Mouse (Mus musculus) induced T-regulatory cell, adult 2 months (primary cell): Measurements from ENCODE around the gene Gm3776.
"Not testable (repeated sequence)": the region's sequence is repeated elsewhere in the genome, so short reads cannot be mapped to it uniquely, and the experiment has no call there.

ENCODE experiments used
- DNase-seq: peaks from one replicate; pipeline ENCODE4 v3.0.0-alpha.2; 2012; ENCODE audit warnings: low read depth

The Gm3776 gene

DNA sequence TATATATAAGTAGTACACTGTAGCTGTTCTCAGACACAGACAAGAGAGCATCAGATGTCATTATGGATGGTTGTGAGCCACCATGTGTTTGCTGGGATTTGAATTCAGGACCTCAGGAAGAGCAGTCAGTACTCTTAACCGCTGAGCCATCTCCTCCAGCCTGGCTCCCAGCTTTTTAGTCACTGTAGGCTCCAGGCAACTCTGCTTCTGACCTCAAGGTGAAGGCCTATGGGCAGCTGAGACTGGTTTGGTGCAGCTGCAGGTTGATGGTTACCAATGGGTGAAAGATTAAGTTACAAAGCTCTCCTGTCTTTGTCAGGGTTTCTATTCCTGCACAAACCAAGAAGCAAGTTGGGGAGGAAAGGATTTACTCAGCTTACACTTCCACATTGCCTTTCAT is 36.8 kb downstream of the Gm3776 start:
- not testable (repeated sequence) for DNase-seq

DNA sequence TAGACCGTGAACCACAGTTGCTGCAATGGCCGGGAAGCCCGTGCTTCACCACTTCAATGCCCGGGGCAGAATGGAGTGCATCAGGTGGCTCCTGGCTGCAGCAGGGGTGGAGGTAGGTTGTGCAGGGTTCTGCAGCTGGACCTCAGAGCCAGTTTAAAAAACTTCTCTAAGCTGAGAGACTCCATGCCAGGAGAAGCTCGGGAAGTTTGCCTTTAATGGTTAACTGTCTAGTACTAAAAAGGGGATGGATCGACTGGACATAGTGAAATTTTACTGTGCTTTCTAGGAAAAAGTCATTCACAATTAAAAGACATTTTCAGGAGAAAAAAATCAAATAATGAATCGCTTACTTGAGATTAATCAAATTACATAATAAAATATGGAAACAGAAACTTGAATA is 37.9 kb downstream of the Gm3776 start:
- not testable (repeated sequence) for DNase-seq

- peak; percentile 65 for DNase-seq
These were observed 39.2 kb downstream of the Gm3776 start for GRCm38 (mm10) chr9:78296089-78296488.

DNA sequence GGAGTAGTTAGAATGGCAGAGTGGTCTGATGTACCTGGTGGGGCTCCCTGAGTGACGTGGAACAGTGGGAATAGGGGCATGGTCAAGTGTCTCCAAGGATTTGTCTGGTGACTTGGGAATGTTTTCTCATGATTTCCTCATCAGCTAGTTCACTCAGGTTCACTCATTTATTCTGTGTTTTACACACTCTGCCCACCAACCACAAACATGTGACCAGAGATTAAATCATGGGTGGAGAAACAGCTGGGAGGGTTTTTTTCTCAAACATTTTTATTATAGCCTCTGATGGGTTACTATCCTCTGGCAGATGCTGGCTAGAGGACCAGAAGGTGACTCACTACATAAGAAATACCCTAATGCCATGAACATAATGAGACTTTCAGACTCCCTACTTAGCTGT is 41.3 kb downstream of the Gm3776 start:
- DNase-seq = no peak

- DNase-seq = not testable (repeated sequence)
These were observed 42.2 kb downstream of the Gm3776 start for GRCm38 (mm10) chr9:78299143-78299542.

DNA sequence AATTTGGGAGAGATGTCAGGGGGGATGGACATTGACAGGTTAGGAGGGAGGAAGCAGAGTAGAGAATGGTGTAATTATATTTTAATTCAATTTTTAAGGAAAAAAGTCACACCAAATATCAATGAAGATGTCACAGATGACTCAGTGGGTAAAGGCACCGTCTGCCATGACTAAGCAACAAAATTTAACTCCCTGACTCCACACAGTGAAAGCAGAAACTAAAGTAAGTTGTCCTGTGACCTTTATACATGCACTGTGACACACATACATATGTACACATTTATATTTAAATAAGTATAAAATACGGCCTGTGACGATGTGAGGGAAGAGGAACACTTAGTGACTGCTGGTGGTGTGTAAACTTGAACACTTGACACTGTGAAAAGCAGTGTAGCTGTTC is 51.2 kb downstream of the Gm3776 start:
- DNase-seq = not testable (repeated sequence)

DNA sequence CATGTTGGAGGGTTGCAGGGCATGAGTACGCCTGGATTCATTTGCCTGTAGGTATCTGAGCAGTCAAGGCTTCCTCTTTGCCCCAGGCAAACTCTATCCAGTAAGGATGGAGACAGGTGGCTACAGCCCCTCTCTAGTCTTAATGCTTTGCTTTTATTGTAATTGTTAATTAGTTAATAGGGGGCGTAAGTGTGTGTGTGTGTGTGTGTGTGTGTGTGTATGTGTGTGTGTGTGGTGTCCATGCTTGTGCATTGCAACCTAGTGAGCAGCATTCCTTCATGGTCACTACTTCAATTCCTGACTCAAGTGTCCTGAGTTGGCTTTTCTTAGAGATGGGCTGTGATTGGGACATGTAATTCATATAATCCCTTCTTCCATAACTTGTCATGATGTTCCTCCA is 57.8 kb downstream of the Gm3776 start, which contains the start of gene Omt2a:
TSS of gene Omt2a (minus strand) at position 101 of the 400 bp plus-strand sequence.
- no peak for DNase-seq
